Mouse (Mus musculus) hindbrain, postnatal 0 days (tissue): ENCODE results near the gene Acot13. TPM values are rescaled to one million over a fixed set of nuclear protein-coding genes. Genes with fewer than 3 reads are reported as not detected.

Source experiments
- polyA plus RNA-seq: library from polyadenylated mRNA; unstranded; fragments of >200 nt; fragmentation: Nextera tagmentation; extraction: Ambion mirVana; gene quantifications from 2 replicates; pipeline ENCODE4 v1.2.1, GENCODE M21; 2015
- total RNA-seq: library from RNA; depleted of rRNA; stranded (reverse); fragments of >200 nt; gene quantifications from 2 replicates; pipeline ENCODE4 v1.2.3, GENCODE M21; 2014; rRNA removed

Acot13 gene
- total and polyA plus RNA-seq, 2 experiments from 2014 or later, result 14.7 to 69.7 TPM

Other genes starting within 250 kb of the Acot13 start
- gene Ripor2, start 249.4 kb downstream of the Acot13 start, total RNA-seq, result 32.9 and 34.8 TPM in 2 replicates
- gene Ripor2, start 249.4 kb downstream of the Acot13 start, polyA plus RNA-seq, result 12.5 and 13.1 TPM in 2 replicates
- not detected in 2 replicates for gene Armh2, start 90.3 kb downstream of the Acot13 start, total RNA-seq
- not detected in 2 replicates for gene Armh2, start 90.3 kb downstream of the Acot13 start, polyA plus RNA-seq
- 4.7 and 40.9 TPM in 2 replicates for gene Gmnn, start 69.6 kb downstream of the Acot13 start, total RNA-seq
- 23.4 and 23.6 TPM in 2 replicates for gene Gmnn, start 69.6 kb downstream of the Acot13 start, polyA plus RNA-seq
- 39.2 and 40.8 TPM in 2 replicates for gene BC005537, start 29.9 kb downstream of the Acot13 start, total RNA-seq
- 16.4 and 18.1 TPM in 2 replicates for gene BC005537, start 29.9 kb downstream of the Acot13 start, polyA plus RNA-seq
- gene Tdp2, start 139 bp upstream of the Acot13 start, total RNA-seq, result 30.0 and 30.9 TPM in 2 replicates
- 36.6 and 38.8 TPM in 2 replicates for gene Tdp2, start 139 bp upstream of the Acot13 start, polyA plus RNA-seq
- gene D130043K22Rik, start 13.6 kb upstream of the Acot13 start, total RNA-seq, result 11.3 and 13.0 TPM in 2 replicates
- gene D130043K22Rik, start 13.6 kb upstream of the Acot13 start, polyA plus RNA-seq, result 6.1 TPM in 2 replicates
- 46.3 and 53.9 TPM in 2 replicates for gene Aldh5a1, start 106.1 kb upstream of the Acot13 start, total RNA-seq
- gene Aldh5a1, start 106.1 kb upstream of the Acot13 start, polyA plus RNA-seq, result 16.2 and 16.9 TPM in 2 replicates
- gene Gpld1, start 111.6 kb upstream of the Acot13 start, total RNA-seq, result 5.4 and 8.4 TPM in 2 replicates
- gene Gpld1, start 111.6 kb upstream of the Acot13 start, polyA plus RNA-seq, result 3.0 and 3.3 TPM in 2 replicates
- gene Mrs2, start 188.8 kb upstream of the Acot13 start, total RNA-seq, result 19.1 and 27.2 TPM in 2 replicates
- 9.9 and 12.7 TPM in 2 replicates for gene Mrs2, start 188.8 kb upstream of the Acot13 start, polyA plus RNA-seq
- gene Dcdc2a, start 224.5 kb upstream of the Acot13 start, total RNA-seq, result 1.6 and 2.0 TPM in 2 replicates
- gene Dcdc2a, start 224.5 kb upstream of the Acot13 start, polyA plus RNA-seq, result 6.0 and 6.4 TPM in 2 replicates